Mouse (Mus musculus) thymus, postnatal 25 days (tissue): Measurements from ENCODE around the gene Kctd6.

ENCODE experiments used
- DNase-seq: peaks from one replicate; pipeline ENCODE4 v3.0.0; 2022

The Kctd6 gene

GRCm38 (mm10) chr14:8214299-8215207 lies 613 bp downstream of the Kctd6 start:
- peak; percentile 44 for DNase-seq

GRCm38 (mm10) chr14:8215208-8215778 lies 1.4 kb downstream of the Kctd6 start:
- DNase-seq = no peak

- no peak for DNase-seq
Observed at GRCm38 (mm10) chr14:8216100-8216499, 2.2 kb downstream of the Kctd6 start.

- no peak for DNase-seq
Observed at GRCm38 (mm10) chr14:8218238-8218637, 4.3 kb downstream of the Kctd6 start.

GRCm38 (mm10) chr14:8218730-8219380 lies 4.9 kb downstream of the Kctd6 start:
- no peak for DNase-seq

- no peak for DNase-seq
Observed at GRCm38 (mm10) chr14:8219876-8220275, 5.9 kb downstream of the Kctd6 start.

GRCm38 (mm10) chr14:8220306-8220705 lies 6.4 kb downstream of the Kctd6 start:
- no peak for DNase-seq

GRCm38 (mm10) chr14:8220912-8221311 lies 7.0 kb downstream of the Kctd6 start:
- DNase-seq = no peak

- DNase-seq = no peak
Observed at GRCm38 (mm10) chr14:8222561-8222960, 8.6 kb downstream of the Kctd6 start.

- no peak for DNase-seq
Observed at GRCm38 (mm10) chr14:8223506-8224293, 9.8 kb downstream of the Kctd6 start.

- DNase-seq = no peak
Observed at GRCm38 (mm10) chr14:8224805-8225204, 10.9 kb downstream of the Kctd6 start.

GRCm38 (mm10) chr14:8229367-8230019 lies 15.6 kb downstream of the Kctd6 start:
- DNase-seq = no peak

GRCm38 (mm10) chr14:8232155-8232910 lies 18.4 kb downstream of the Kctd6 start:
- DNase-seq = no peak

- DNase-seq = no peak
Observed at GRCm38 (mm10) chr14:8233252-8233651, 19.3 kb downstream of the Kctd6 start.

- no peak for DNase-seq
Observed at GRCm38 (mm10) chr14:8241816-8242215, 27.9 kb downstream of the Kctd6 start.

- DNase-seq = no peak
Observed at GRCm38 (mm10) chr14:8242388-8242920, 28.5 kb downstream of the Kctd6 start.

- no peak for DNase-seq
Observed at GRCm38 (mm10) chr14:8243136-8243888, 29.4 kb downstream of the Kctd6 start.

GRCm38 (mm10) chr14:8244211-8244611 lies 30.3 kb downstream of the Kctd6 start:
- DNase-seq = no peak

- no peak for DNase-seq
Observed at GRCm38 (mm10) chr14:8246878-8247277, 32.9 kb downstream of the Kctd6 start.

GRCm38 (mm10) chr14:8249206-8249605 lies 35.3 kb downstream of the Kctd6 start:
- no peak for DNase-seq
